Mouse (Mus musculus): ENCODE results near the gene Cryga.
"Not testable (repeated sequence)": the region's sequence is repeated elsewhere in the genome, so short reads cannot be mapped to it uniquely, and the experiment has no call there.

The Cryga gene

DNA sequence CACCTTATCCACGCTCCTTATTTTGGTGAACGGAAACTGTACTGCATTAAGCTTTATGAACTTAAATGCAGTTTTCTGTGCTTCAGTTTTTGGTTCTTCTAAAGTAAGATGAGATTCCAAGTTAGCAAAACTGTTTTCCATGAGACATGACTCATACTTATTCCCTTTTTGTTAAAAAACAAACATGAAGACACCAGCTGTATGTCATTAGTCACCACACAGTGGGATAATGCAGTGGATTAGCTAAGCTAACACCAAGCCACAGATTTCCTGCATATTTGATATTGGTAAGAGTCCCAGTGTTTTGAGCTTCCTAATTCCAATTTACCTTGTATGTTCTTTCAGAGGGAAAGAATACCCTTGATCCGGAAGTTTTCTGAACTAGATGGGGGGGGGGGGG is 11.6 kb downstream of the Cryga start:
- DNase-seq (ENCODE audit: low spot score in 2 of 2): no peak

DNA sequence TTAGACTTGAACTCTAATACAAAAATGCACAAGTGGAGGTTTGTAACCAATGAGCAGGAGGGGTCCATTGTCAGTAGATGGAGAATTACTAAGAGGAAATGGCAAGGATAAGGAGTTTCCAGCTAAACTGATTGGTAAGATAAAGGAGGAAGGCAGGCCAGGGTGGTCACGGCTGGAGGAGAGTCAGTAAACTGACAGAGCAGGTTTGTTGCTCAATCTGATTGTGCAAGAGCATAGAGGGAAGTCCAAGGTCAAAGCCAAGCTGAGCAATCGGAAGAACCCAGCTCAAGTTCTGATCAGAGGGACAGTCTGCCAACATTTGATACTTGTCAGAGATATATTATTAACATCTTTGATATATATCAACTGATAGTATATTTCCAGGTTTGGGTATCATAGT is 12.8 kb downstream of the Cryga start:
- DNase-seq (ENCODE audit: low spot score in 2 of 2): peak in 1 of 2 experiments; percentile 73

DNA sequence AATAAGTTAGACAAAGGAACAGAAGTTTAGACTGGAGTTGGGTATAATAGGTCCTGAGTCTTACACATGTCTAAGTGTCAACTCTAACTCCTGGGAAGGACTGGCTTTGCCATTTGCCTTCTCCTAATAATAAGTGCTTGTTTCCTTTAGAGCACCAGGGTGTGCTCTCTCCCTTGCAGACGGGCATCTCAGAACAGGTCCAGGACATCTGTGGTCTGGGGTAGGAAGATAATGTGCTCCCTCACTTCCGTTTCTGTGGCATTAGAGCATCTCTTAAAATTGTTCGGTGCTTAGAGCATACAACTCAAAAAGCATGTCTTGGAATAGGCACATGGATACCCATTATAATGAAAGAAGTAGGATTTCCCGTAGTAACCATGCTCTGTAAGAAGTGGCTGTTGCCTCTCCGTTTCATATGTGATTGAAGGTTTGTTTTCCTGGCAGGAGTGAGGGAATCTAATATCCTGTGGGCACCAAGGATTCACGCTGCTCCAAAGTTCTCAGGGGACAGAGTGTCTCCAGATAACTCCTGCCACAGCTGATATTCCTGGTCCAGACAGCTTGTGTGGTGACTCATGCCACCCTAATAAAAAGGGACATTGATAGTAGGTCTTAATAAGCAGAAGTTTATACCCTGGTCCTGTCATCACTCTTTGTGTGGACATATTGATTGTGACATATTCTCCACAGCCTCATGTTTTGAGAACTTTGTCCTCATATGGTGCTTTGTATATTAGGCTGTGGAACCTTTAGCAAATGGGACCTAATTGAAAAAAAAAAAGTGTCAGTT is 14.4 kb downstream of the Cryga start:
- no peak for DNase-seq (ENCODE audit: low spot score in 2 of 2)

DNA sequence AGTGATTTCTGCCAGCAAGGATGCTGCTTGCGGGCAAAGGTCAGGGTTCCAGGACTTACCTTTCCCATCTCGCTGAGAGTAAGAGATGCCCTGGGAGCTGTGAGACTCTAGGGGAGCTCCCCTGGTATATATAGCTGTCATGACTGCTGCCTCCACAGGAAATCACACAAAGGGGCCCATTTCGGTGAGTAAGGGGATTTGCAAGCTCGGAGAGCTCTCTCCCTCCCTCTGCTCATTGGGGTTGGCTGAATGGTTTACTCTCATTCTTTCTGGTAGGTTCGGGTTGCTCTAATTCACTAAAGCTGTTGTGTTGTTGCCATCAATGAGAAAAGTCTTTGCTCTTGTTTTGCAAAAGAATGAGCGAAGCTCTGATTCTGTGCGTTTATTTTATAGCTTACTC is 21.0 kb downstream of the Cryga start, which contains the start of gene Crygb:
Gene Crygb, minus strand, starts transcription at position 101 of the 400 bp plus-strand sequence.
- no peak for DNase-seq (ENCODE audit: low spot score in 2 of 2)

DNA sequence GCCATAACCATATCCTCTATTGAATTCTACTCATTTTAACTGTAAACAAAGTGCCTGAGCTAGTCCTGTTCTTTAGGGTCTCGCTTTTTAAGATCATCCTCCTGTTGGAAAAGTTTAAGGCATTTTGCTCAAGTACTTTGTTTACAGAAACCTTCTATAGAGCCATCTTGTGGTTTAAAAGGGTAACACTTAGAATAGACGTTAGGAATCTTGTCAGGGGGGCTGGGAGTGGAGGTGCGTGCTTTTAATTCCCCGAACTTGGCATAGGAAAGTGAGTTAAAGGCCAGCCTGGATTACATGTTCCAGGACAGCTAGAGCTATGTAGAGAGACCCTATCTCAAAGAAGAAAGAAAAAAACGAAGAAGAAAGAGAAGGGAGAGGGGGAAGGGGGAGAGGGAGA is 27.6 kb downstream of the Cryga start:
- DNase-seq (ENCODE audit: low spot score in 2 of 2): no peak

DNA sequence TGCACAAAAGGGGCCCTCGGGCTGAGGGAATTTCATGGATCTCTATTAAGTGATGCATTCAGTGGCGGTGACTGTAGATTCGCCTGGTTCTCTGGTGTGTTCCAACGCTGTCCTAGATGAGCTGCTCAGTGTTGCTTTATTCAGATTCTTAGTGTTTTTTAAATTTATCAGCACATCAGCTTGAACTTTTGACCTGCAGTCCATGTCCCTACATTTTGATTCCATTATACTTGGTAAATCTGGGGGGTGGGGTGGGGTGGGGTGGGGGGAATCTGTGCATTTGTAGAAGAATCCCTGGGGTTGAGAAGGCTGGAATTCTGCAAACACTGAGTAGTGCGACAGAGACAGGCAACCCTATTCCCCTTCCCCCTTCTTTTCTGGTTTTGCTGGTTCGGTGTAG is 29.6 kb downstream of the Cryga start, which contains the start of gene Crygc:
Gene Crygc, minus strand, starts transcription at position 101 of the 400 bp plus-strand sequence.
- DNase-seq (ENCODE audit: low spot score in 2 of 2): no peak

DNA sequence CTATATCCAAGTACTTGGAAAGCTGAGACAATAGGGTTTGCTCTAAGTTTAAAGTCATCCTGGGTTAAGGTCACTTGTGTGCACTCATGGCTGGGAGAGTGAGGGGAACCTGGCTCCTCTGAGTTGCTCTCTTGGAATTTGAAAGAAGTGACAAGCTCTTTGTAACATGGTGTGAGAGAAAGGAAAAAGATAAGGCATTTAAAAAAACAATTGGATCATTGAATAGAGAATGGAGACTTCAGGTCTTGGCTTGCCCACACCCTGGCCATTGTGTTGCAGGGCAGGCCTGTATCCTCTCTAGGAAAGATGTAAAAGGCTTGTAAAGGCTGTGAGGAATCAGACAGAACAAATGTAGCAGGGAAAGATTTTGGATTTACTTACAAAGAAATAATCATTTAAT is 35.3 kb downstream of the Cryga start:
- no peak for DNase-seq (ENCODE audit: low spot score in 2 of 2)

DNA sequence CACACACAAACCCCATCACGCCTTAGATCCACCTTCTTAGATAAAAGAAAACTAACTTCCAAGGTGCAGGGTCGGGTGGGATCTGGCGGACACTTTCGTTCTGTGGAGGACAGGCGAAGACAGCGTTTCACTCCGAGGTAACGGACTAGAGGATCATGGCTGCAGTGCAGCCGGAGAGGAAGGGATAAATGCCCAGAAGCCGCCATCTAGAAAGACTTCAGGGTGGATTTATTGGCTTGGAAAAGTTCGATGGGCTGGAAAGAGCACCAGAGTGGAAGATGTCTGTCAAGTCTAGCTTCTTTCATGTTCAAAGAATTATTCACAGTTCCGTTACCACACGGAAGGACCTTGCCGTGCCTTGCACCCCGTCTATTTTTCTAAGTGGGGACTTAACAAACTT is 39.0 kb downstream of the Cryga start:
- DNase-seq (ENCODE audit: low spot score in 2 of 2): no peak

DNA sequence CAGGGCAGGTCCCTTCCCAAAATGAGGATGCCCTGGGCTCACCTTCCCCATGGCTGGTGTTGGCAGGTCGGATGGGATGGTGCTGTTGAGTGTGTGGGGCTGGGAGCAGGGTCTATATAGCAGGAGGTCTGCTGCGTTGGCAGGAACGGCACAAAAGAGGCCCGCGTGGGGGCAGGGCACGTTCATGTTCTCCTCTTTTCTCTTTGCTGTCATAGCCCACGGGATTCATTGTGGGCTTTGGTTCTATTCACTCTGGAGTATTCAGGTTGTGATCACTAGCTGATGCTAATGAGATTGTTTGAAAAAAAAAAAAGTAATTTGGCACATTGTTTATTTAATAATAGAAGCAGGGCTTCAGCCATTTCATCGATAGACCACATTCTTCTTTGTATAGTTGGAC is 39.8 kb downstream of the Cryga start, which contains the start of gene Crygd:
Gene Crygd, minus strand, starts transcription at position 101 of the 400 bp plus-strand sequence.
- DNase-seq (ENCODE audit: low spot score in 2 of 2): no peak

DNA sequence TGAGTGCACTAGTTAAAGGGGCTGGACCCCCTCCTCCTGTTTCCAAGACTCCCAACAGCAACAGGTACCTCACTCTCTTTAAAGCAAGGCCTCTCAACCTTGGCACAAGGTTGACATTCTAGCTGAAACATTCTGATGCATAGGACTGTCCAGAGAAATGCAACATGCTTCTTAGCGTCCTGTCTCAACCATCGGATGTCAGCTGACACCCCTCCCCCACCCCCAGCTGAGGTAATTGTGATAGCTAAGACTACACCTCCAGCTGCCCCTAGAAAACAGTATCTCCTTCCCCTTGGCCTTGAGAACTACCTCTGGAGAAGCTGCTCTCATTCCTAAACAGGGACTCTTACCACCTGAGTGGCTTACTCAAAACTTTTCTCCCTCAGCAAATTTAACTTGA is 51.0 kb downstream of the Cryga start:
- no peak for DNase-seq (ENCODE audit: low spot score in 2 of 2)

DNA sequence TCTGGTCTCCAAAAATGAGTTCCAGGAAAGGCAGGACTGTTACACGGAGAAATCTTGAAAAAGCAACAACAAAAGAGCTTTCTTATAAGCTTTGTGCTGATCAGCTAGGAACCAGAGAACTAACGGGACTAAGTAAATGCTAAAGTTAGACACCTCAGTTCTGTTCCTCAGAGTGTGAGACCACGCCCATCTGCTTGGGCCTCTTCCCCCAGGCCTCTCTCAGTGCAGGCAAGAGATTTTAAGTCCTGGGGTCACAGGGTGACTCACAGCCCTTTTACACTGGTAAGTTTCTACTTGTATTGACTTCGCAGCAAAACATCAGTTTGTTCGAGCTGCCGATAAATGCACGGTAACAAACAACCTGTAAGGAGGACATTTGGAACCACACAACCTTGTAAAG is 51.5 kb downstream of the Cryga start:
- no peak for DNase-seq (ENCODE audit: low spot score in 2 of 2)

DNA sequence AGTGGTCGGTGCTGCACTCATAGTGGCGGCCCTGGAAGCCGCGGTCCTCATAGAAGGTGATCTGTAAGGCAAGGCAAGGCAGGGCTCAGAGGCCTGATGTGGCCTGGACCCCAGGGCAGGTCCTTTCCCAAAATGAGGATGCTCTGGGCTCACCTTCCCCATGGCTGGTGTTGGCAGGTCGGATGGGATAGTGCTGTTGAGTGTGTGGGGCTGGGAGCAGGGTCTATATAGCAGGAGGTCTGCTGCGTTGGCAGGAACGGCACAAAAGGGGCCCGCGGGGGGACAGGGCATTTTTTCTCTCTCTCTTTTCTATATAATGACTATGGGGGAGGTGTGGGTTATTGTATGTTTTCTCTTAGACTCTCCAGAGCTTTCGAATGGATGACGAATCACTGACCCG is 52.2 kb downstream of the Cryga start, which contains the start of gene Cryge:
Gene Cryge, minus strand, starts transcription at position 198 of the 400 bp plus-strand sequence.
- DNase-seq (ENCODE audit: low spot score in 2 of 2): not testable (repeated sequence)

Measured in urinary bladder, adult 18-20 months (tissue).